8 mouse cellular contexts compared by ENCODE assay signal in the genomic region with DNA sequence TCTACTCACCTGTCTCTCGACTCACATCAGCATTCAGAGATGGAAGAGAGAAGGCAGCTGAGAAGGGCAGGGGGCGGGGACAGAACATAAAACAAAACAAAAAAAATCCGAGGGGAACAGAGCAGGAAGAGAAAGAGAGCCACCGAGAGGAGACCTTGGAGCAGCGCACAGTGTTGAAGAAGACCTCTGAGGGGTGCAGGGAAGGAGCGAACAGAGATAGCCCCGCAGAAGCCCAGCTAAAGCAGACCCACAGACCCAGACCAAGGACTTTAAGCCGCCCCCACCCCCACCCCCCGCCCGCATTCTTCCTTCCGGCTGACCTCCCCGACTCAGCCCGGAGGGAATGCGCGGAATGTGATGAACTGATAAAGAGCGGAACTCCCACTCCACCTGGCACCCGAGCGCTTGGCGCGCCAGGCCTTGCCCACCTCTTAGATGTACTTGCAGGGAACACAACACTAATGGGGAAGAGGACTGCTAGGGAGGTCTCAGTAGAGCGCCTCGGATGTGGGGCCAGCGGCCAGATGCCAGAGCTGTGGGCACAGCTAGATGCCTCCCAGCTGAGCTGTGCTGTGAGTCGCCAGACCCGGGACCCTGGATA. TPM values are rescaled to one million over a fixed set of nuclear protein-coding genes. Genes with fewer than 3 reads are reported as not detected.
DNase-seq lines count a peak whose midpoint lies in the region; ATAC-seq lines count a peak whose summit lies in the region.

No protein-coding gene starts in this region.

- H3K4me1 ChIP-seq in kidney, embryonic 14.5 days (ENCODE audit: control insufficient read depth, insufficient read depth, low read length) = peaks cover 24% of the 10 kb centered on the region
- peaks cover 19% of the 10 kb centered on the region for H3K4me1 ChIP-seq in forebrain, embryonic 12.5 days
- H3K4me1 ChIP-seq in limb, embryonic 10.5 days = peaks cover 39% of the 10 kb centered on the region
- H3K4me1 ChIP-seq in midbrain, embryonic 16.5 days (ENCODE audit: control insufficient read depth, insufficient read depth, low read length) = peaks cover 6% of the 10 kb centered on the region

- H3K4me3 ChIP-seq in kidney, embryonic 14.5 days (ENCODE audit: low read length) = peak overlapping the region; percentile 22; the same call in 1 of the 2 replicates
- H3K4me3 ChIP-seq in forebrain, embryonic 12.5 days (replicated peaks) = no peak overlapping the region; the same call in 1 of the 2 replicates
- peak overlapping the region; percentile 44 for H3K4me3 ChIP-seq in limb, embryonic 10.5 days
- no peak overlapping the region for H3K4me3 ChIP-seq in midbrain, embryonic 16.5 days (ENCODE audit: low read depth, low read length)

- peak overlapping the region; percentile 46 for H3K4me2 ChIP-seq in kidney, embryonic 14.5 days (replicated peaks; ENCODE audit: low read depth, low read length)
- H3K4me2 ChIP-seq in forebrain, embryonic 12.5 days = peak overlapping the region; percentile 44
- peak overlapping the region; percentile 42 for H3K4me2 ChIP-seq in midbrain, embryonic 16.5 days (ENCODE audit: low read length)

- WGBS in kidney, embryonic 14.5 days = 4% methylated on average over 25 of the region's 25 CpGs
- 2% methylated on average over 25 of the region's 25 CpGs for WGBS in forebrain, embryonic 12.5 days
- WGBS in limb, embryonic 10.5 days = 5% methylated on average over 25 of the region's 25 CpGs
- WGBS in midbrain, embryonic 16.5 days = 6% methylated on average over 25 of the region's 25 CpGs

- peak; percentile 36; the same call in 1 of the 2 replicates for ATAC-seq in kidney, embryonic 14.5 days (ENCODE audit: low FRiP score, low TSS enrichment)
- ATAC-seq in forebrain, embryonic 12.5 days (ENCODE audit: low FRiP score) = no peak
- ATAC-seq in midbrain, embryonic 16.5 days = no peak

- H3K9ac ChIP-seq in kidney, embryonic 14.5 days (ENCODE audit: low read depth, low read length) = peak overlapping the region; percentile 44; the same call in 1 of the 2 replicates
- H3K9ac ChIP-seq in forebrain, embryonic 12.5 days = no peak overlapping the region
- H3K9ac ChIP-seq in midbrain, embryonic 16.5 days (ENCODE audit: low read depth, low read length) = no peak overlapping the region

- no peak for DNase-seq in kidney, adult 18-20 months
- peak; percentile 58 for DNase-seq in limb, embryonic 10.5 days (ENCODE audit: low spot score)
- DNase-seq in right cerebral cortex, postnatal 10 days (ENCODE audit: low spot score in 2 of 2) = no peak
- no peak for DNase-seq in right cerebral cortex, postnatal 36 days (ENCODE audit: low spot score in 2 of 2)
- no peak for DNase-seq in frontal cortex, adult 2 months (ENCODE audit: extremely low spot score in 1 of 2, low spot score in 1 of 2)

- H3K36me3 ChIP-seq in kidney, embryonic 14.5 days (ENCODE audit: control insufficient read depth, insufficient read depth, low read length) = no peaks in the 10 kb centered on the region
- no peaks in the 10 kb centered on the region for H3K36me3 ChIP-seq in forebrain, embryonic 12.5 days (replicated peaks)
- H3K36me3 ChIP-seq in limb, embryonic 10.5 days = no peaks in the 10 kb centered on the region
- no peaks in the 10 kb centered on the region for H3K36me3 ChIP-seq in midbrain, embryonic 16.5 days (ENCODE audit: control insufficient read depth, insufficient read depth, low read length)

- no peaks in the 10 kb centered on the region for H3K9me3 ChIP-seq in kidney, embryonic 14.5 days (ENCODE audit: control insufficient read depth, low read length)
- no peaks in the 10 kb centered on the region for H3K9me3 ChIP-seq in forebrain, embryonic 12.5 days
- H3K9me3 ChIP-seq in limb, embryonic 10.5 days (replicated peaks) = no peaks in the 10 kb centered on the region
- no peaks in the 10 kb centered on the region for H3K9me3 ChIP-seq in midbrain, embryonic 16.5 days (replicated peaks; ENCODE audit: control insufficient read depth, low read length, poor library complexity, severe bottlenecking)

- H3K27me3 ChIP-seq in kidney, embryonic 14.5 days (ENCODE audit: control insufficient read depth, insufficient read depth, low read length) = no peaks in the 10 kb centered on the region
- H3K27me3 ChIP-seq in forebrain, embryonic 12.5 days = peaks cover 29% of the 10 kb centered on the region
- peaks cover 22% of the 10 kb centered on the region for H3K27me3 ChIP-seq in limb, embryonic 10.5 days (ENCODE audit: low read depth, poor library complexity, severe bottlenecking)
- H3K27me3 ChIP-seq in midbrain, embryonic 16.5 days (ENCODE audit: control insufficient read depth, insufficient read depth, low read depth, low read length) = no peaks in the 10 kb centered on the region; the same call in 1 of the 2 replicates

- H3K27ac ChIP-seq in kidney, embryonic 14.5 days (ENCODE audit: low read depth, low read length) = no peak overlapping the region
- H3K27ac ChIP-seq in forebrain, embryonic 12.5 days = no peak overlapping the region
- no peak overlapping the region for H3K27ac ChIP-seq in limb, embryonic 10.5 days
- no peak overlapping the region for H3K27ac ChIP-seq in midbrain, embryonic 16.5 days (ENCODE audit: low read length)

RNA-seq across cellular contexts. Expression of gene Dlx3, which starts 14.5 kb away (rescaled TPM):
- polyA plus RNA-seq in kidney, embryonic 14.5 days (2014; fragmentation: Nextera tagmentation; extraction: Ambion mirVana) = 0.71 and 1.2 TPM in 2 replicates
- polyA plus RNA-seq in forebrain, embryonic 12.5 days (2016; fragmentation: Nextera tagmentation; extraction: Ambion mirVana) = 1.0 and 1.1 TPM in 2 replicates
- 6.9 and 9.5 TPM in 2 replicates for polyA plus RNA-seq in limb, embryonic 10.5 days (2016; fragmentation: Nextera tagmentation; extraction: Ambion mirVana)
- 0.22 and 0.38 TPM in 2 replicates for polyA plus RNA-seq in midbrain, embryonic 16.5 days (2015; fragmentation: Nextera tagmentation; extraction: Ambion mirVana)
- polyA plus RNA-seq in frontal cortex, adult 2 months (2012; rRNA removed) = 0.19 TPM in 1 of 2 replicates, not detected in the other

RNA-seq across cellular contexts. Expression of gene Itga3, which starts 28.8 kb away (rescaled TPM):
- polyA plus RNA-seq in kidney, embryonic 14.5 days (2014; fragmentation: Nextera tagmentation; extraction: Ambion mirVana) = 13.9 and 20.9 TPM in 2 replicates
- 3.8 and 5.2 TPM in 2 replicates for polyA plus RNA-seq in forebrain, embryonic 12.5 days (2016; fragmentation: Nextera tagmentation; extraction: Ambion mirVana)
- polyA plus RNA-seq in limb, embryonic 10.5 days (2016; fragmentation: Nextera tagmentation; extraction: Ambion mirVana) = 10.2 and 11.1 TPM in 2 replicates
- polyA plus RNA-seq in midbrain, embryonic 16.5 days (2015; fragmentation: Nextera tagmentation; extraction: Ambion mirVana) = 13.7 and 16.6 TPM in 2 replicates
- 12.7 and 14.0 TPM in 2 replicates for polyA plus RNA-seq in frontal cortex, adult 2 months (2012; rRNA removed)

RNA-seq across cellular contexts. Expression of gene Dlx4, which starts 40.7 kb away (rescaled TPM):
- polyA plus RNA-seq in kidney, embryonic 14.5 days (2014; fragmentation: Nextera tagmentation; extraction: Ambion mirVana) = not detected in 2 replicates
- polyA plus RNA-seq in forebrain, embryonic 12.5 days (2016; fragmentation: Nextera tagmentation; extraction: Ambion mirVana) = 0.20 TPM in 1 of 2 replicates, not detected in the other
- 0.85 and 1.9 TPM in 2 replicates for polyA plus RNA-seq in limb, embryonic 10.5 days (2016; fragmentation: Nextera tagmentation; extraction: Ambion mirVana)
- 0.36 TPM in 1 of 2 replicates, not detected in the other for polyA plus RNA-seq in midbrain, embryonic 16.5 days (2015; fragmentation: Nextera tagmentation; extraction: Ambion mirVana)
- 0.08 TPM in 1 of 2 replicates, not detected in the other for polyA plus RNA-seq in frontal cortex, adult 2 months (2012; rRNA removed)

Comparison
In these comparisons a context has a peak if more than half of its experiments do, and no peak if none do; other contexts are left out.
1. H3K4me3 ChIP-seq: peak in kidney, embryonic 14.5 days (single experiment) and limb, embryonic 10.5 days (single experiment); none in forebrain, embryonic 12.5 days (single experiment) and midbrain, embryonic 16.5 days (single experiment).
2. Peak in every context shown above with its lines, with median percentiles within 50 percentile points of each other: H3K4me2 ChIP-seq.